Mouse (Mus musculus) small intestine, adult 10 weeks (tissue): Measurements from ENCODE around the gene Ptgdr2. TPM values are rescaled to one million over a fixed set of nuclear protein-coding genes. Genes with fewer than 3 reads are reported as not detected.

Experiments
- polyA plus RNA-seq: library from polyadenylated mRNA; stranded (reverse); fragments of 350-450 nt; fragmentation: Illumina TruSeq; extraction: RNeasy Lipid Tissue Mini Kit (QIAGEN cat#74804); gene quantifications from one replicate; pipeline ENCODE4 v1.2.3, GENCODE M21; 2014; ENCODE audit warnings: low replicate concordance

Gene Ptgdr2
- polyA plus RNA-seq: not detected

GRCm38 (mm10) chr19:10937110-10937563 is at the start of gene Ptgdr2:
Gene Ptgdr2 (plus strand): TSS chr19:10937160.

GRCm38 (mm10) chr19:10895016-10895528 is 41.9 kb upstream of the Ptgdr2 start, which contains the start of gene Prpf19:
Gene Prpf19 (plus strand): TSS chr19:10895231.

GRCm38 (mm10) chr19:10920532-10920931 is 16.4 kb upstream of the Ptgdr2 start, which contains the start of gene Zp1:
Gene Zp1 (minus strand): TSS chr19:10920632.

GRCm38 (mm10) chr19:10949112-10949511 is 12.2 kb downstream of the Ptgdr2 start, which contains the start of gene Ccdc86:
Gene Ccdc86 (minus strand): TSS chr19:10949266.

GRCm38 (mm10) chr19:10974238-10974865 is 37.4 kb downstream of the Ptgdr2 start, which contains the start of gene Ms4a10:
Gene Ms4a10 (minus strand): TSS chr19:10974670.

Other genes starting within 250 kb of the Ptgdr2 start
- 1.3 TPM for gene Vps37c, start 248.4 kb upstream of the Ptgdr2 start, polyA plus RNA-seq
- gene Cd5, start 198.2 kb upstream of the Ptgdr2 start, polyA plus RNA-seq: not detected
- gene Cd6, start 107.1 kb upstream of the Ptgdr2 start, polyA plus RNA-seq: not detected
- gene Slc15a3, start 97.4 kb upstream of the Ptgdr2 start, polyA plus RNA-seq: 1.2 TPM
- not detected for gene Tmem132a, start 67.2 kb upstream of the Ptgdr2 start, polyA plus RNA-seq
- 1.7 TPM for gene Tmem109, start 55.2 kb upstream of the Ptgdr2 start, polyA plus RNA-seq
- gene Prpf19, start 41.9 kb upstream of the Ptgdr2 start, polyA plus RNA-seq: 17.9 TPM
- gene Zp1, start 16.5 kb upstream of the Ptgdr2 start, polyA plus RNA-seq: not detected
- 1.0 TPM for gene Ccdc86, start 12.1 kb downstream of the Ptgdr2 start, polyA plus RNA-seq
- 10.1 TPM for gene Ms4a10, start 37.5 kb downstream of the Ptgdr2 start, polyA plus RNA-seq
- not detected for gene Ms4a15, start 56.1 kb downstream of the Ptgdr2 start, polyA plus RNA-seq
- 106 TPM for gene Ms4a18, start 80.9 kb downstream of the Ptgdr2 start, polyA plus RNA-seq
- 313 TPM for gene Ms4a8a, start 143.9 kb downstream of the Ptgdr2 start, polyA plus RNA-seq
- gene 1700017D01Rik, start 193.7 kb downstream of the Ptgdr2 start, polyA plus RNA-seq: not detected
- not detected for gene 1700025F22Rik, start 228.2 kb downstream of the Ptgdr2 start, polyA plus RNA-seq